Mouse (Mus musculus): Measurements from ENCODE around the gene Trp53i11. TPM values are rescaled to one million over a fixed set of nuclear protein-coding genes. Genes with fewer than 3 reads are reported as not detected.

Trp53i11 gene
- polyA plus RNA-seq, 1 experiment from 2014 or later, result 58.9 TPM

GRCm38 (mm10) chr2:93227713-93228479 lies 40.5 kb downstream of the Trp53i11 start:
- no peak overlapping the region for H3K4me2 ChIP-seq (ENCODE audit: low read length)
- no peaks in the 10 kb centered on the region for H3K27me3 ChIP-seq (replicated peaks; ENCODE audit: control insufficient read depth, insufficient read depth, low read length)
- DNase-seq (ENCODE audit: low spot score) (no peak), ATAC-seq (replicated peaks; ENCODE audit: low FRiP score, low TSS enrichment, low read depth) (no peak)
- no peak overlapping the region for H3K9ac ChIP-seq (ENCODE audit: low read length)
- no peak overlapping the region for H3K4me3 ChIP-seq (ENCODE audit: low read depth, low read length)
- H3K36me3 ChIP-seq (ENCODE audit: control insufficient read depth, insufficient read depth, low read length), result no peaks in the 10 kb centered on the region
- H3K9me3 ChIP-seq (ENCODE audit: control insufficient read depth, low read length), result no peaks in the 10 kb centered on the region
- WGBS, result 52% methylated on average over 9 of the region's 9 CpGs
- no peak overlapping the region for H3K27ac ChIP-seq (ENCODE audit: low read depth)
- peaks cover 11% of the 10 kb centered on the region for H3K4me1 ChIP-seq (replicated peaks; ENCODE audit: control insufficient read depth, insufficient read depth, low read length)

- no peak for ATAC-seq (replicated peaks; ENCODE audit: low FRiP score, low TSS enrichment, low read depth)
- Histone ChIP-seq H3K9ac (ENCODE audit: low read length) (no peak overlapping the region), H3K9me3 (ENCODE audit: control insufficient read depth, low read length) (no peaks in the 10 kb centered on the region), H3K27me3 (replicated peaks; ENCODE audit: control insufficient read depth, insufficient read depth, low read length) (no peaks in the 10 kb centered on the region), H3K27ac (ENCODE audit: low read depth) (no peak overlapping the region), H3K4me1 (replicated peaks; ENCODE audit: control insufficient read depth, insufficient read depth, low read length) (peaks cover 11% of the 10 kb centered on the region), H3K36me3 (ENCODE audit: control insufficient read depth, insufficient read depth, low read length) (no peaks in the 10 kb centered on the region), H3K4me2 (ENCODE audit: low read length) (no peak overlapping the region), H3K4me3 (ENCODE audit: low read depth, low read length) (no peak overlapping the region)
- 24% methylated on average over 5 of the region's 5 CpGs for WGBS
- DNase-seq (ENCODE audit: low spot score), result no peak
These were observed 41.1 kb downstream of the Trp53i11 start for GRCm38 (mm10) chr2:93228480-93228824.

- 71% methylated on average over 1 of the region's 1 CpGs for WGBS
- Histone ChIP-seq H3K4me2 (ENCODE audit: low read length) (no peak overlapping the region), H3K9ac (ENCODE audit: low read length) (no peak overlapping the region), H3K4me1 (replicated peaks; ENCODE audit: control insufficient read depth, insufficient read depth, low read length) (peaks cover 8% of the 10 kb centered on the region), H3K9me3 (ENCODE audit: control insufficient read depth, low read length) (no peaks in the 10 kb centered on the region), H3K27ac (ENCODE audit: low read depth) (no peak overlapping the region), H3K36me3 (ENCODE audit: control insufficient read depth, insufficient read depth, low read length) (no peaks in the 10 kb centered on the region; the same call in 1 of the 2 replicates), H3K27me3 (replicated peaks; ENCODE audit: control insufficient read depth, insufficient read depth, low read length) (no peaks in the 10 kb centered on the region), H3K4me3 (ENCODE audit: low read depth, low read length) (no peak overlapping the region)
- DNase-seq (ENCODE audit: low spot score), result no peak
- no peak for ATAC-seq (replicated peaks; ENCODE audit: low FRiP score, low TSS enrichment, low read depth)
These were observed 44.8 kb downstream of the Trp53i11 start for GRCm38 (mm10) chr2:93232141-93232540.

GRCm38 (mm10) chr2:93237055-93237454 lies 49.7 kb downstream of the Trp53i11 start:
- no peak overlapping the region for H3K4me3 ChIP-seq (ENCODE audit: low read depth, low read length)
- DNase-seq (ENCODE audit: low spot score) (no peak), ATAC-seq (replicated peaks; ENCODE audit: low FRiP score, low TSS enrichment, low read depth) (no peak)
- H3K4me1 ChIP-seq (replicated peaks; ENCODE audit: control insufficient read depth, insufficient read depth, low read length), result peaks cover 6% of the 10 kb centered on the region; the same call in 1 of the 2 replicates
- H3K4me2 ChIP-seq (ENCODE audit: low read length), result no peak overlapping the region
- no peaks in the 10 kb centered on the region for H3K27me3 ChIP-seq (replicated peaks; ENCODE audit: control insufficient read depth, insufficient read depth, low read length)
- 73% methylated on average over 1 of the region's 1 CpGs for WGBS
- H3K36me3 ChIP-seq (ENCODE audit: control insufficient read depth, insufficient read depth, low read length), result no peaks in the 10 kb centered on the region; the same call in 1 of the 2 replicates
- H3K27ac ChIP-seq (ENCODE audit: low read depth), result no peak overlapping the region
- no peaks in the 10 kb centered on the region for H3K9me3 ChIP-seq (ENCODE audit: control insufficient read depth, low read length)
- H3K9ac ChIP-seq (ENCODE audit: low read length), result no peak overlapping the region

DNA sequence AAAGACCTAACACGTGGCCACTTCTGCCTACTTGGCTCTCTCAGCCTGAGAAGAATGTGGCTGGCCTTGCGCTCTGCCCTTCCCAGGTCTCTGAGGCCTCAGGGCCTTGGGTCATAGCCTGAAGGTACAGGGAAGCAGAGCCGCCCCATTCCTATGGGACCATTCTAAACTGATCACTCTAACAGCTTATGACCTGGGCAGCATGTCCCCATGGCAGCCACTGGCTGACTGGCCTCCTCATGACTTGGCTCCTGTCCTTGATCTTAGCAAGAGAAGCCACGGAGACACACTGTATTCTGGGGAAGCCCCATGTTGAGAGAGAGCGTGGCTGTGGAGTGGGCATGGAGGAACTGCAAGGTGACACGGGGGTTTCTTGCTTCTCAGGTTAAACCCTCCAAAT lies 51.5 kb downstream of the Trp53i11 start:
- 83% methylated on average over 6 of the region's 6 CpGs for WGBS

DNA sequence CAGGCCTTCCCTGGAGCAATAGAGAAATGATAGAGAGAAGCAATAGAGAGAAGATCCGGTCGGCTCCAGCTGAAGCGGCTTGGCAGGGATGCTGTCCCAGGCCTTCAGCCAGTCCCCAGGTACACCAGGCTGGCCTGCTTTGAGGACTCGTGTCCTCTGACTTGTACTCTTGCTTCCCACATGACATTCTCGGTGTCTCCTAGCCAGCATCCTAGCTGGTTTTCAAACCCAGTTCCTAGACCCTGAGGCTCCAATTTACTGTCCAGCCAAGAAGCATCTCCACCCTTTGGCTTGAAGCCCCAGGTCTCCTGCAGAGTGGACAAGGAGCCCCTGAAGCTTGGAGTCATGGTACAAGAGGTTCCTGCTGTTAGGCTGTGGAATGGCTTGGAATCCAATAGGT lies 54.8 kb downstream of the Trp53i11 start:
- H3K27ac ChIP-seq (ENCODE audit: low read depth), result no peak overlapping the region
- H3K36me3 ChIP-seq (ENCODE audit: control insufficient read depth, insufficient read depth, low read length), result no peaks in the 10 kb centered on the region
- 0 out of 2 replicates have a peak, but pooled peaks cover 2% of the 10 kb centered on the region for H3K4me1 ChIP-seq (replicated peaks; ENCODE audit: control insufficient read depth, insufficient read depth, low read length)
- ATAC-seq (replicated peaks; ENCODE audit: low FRiP score, low TSS enrichment, low read depth), result no peak
- H3K9ac ChIP-seq (ENCODE audit: low read length), result no peak overlapping the region
- no peaks in the 10 kb centered on the region for H3K27me3 ChIP-seq (replicated peaks; ENCODE audit: control insufficient read depth, insufficient read depth, low read length)
- no peak for DNase-seq (ENCODE audit: low spot score)
- H3K4me3 ChIP-seq (ENCODE audit: low read depth, low read length), result no peak overlapping the region
- H3K4me2 ChIP-seq (ENCODE audit: low read length), result no peak overlapping the region
- H3K9me3 ChIP-seq (ENCODE audit: control insufficient read depth, low read length), result no peaks in the 10 kb centered on the region
- WGBS, result 91% methylated on average over 5 of the region's 5 CpGs

More for the DNA sequence above, 51.5 kb downstream of the Trp53i11 start:
- H3K27me3 ChIP-seq (replicated peaks; ENCODE audit: control insufficient read depth, insufficient read depth, low read length), result no peaks in the 10 kb centered on the region
- no peak overlapping the region for H3K4me2 ChIP-seq (ENCODE audit: low read length)
- H3K9me3 ChIP-seq (ENCODE audit: control insufficient read depth, low read length), result no peaks in the 10 kb centered on the region
- no peaks in the 10 kb centered on the region; the same call in 1 of the 2 replicates for H3K36me3 ChIP-seq (ENCODE audit: control insufficient read depth, insufficient read depth, low read length)
- DNase-seq (ENCODE audit: low spot score) (no peak), ATAC-seq (replicated peaks; ENCODE audit: low FRiP score, low TSS enrichment, low read depth) (no peak)
- no peak overlapping the region for H3K9ac ChIP-seq (ENCODE audit: low read length)
- H3K27ac ChIP-seq (ENCODE audit: low read depth), result no peak overlapping the region
- peaks cover 6% of the 10 kb centered on the region; the same call in 1 of the 2 replicates for H3K4me1 ChIP-seq (replicated peaks; ENCODE audit: control insufficient read depth, insufficient read depth, low read length)
- H3K4me3 ChIP-seq (ENCODE audit: low read depth, low read length), result no peak overlapping the region

DNA sequence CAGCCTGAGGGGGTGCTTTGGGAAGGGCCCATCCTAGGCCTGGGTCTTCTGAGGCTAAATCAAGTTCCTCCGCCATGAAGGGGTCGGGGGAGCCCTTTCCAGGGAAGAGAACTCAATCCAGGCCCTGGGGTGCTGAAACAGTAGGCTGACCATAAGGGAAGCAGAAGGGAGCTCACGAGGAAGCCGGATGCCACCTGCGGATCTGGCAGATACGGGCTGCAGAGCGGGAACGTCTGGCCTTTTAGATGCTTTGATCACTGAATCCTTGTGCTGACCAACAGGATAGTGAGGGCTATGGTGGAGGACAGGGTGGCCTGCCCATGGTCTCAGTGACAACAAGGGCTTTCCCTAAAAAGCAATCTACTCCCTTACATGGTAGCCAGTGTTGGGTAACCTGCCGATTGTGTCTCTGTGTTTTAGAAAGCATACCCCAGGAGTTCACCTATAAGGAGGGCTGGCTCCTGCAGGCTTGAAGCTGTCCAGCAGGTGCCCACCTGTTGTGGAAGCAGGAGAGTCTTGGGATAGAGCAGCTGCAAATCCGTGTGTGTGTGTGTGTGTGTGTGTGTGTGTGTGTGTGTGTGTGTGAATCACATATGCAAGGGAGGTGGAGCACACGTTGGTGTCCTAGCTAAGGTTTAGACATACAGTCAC lies 56.2 kb downstream of the Trp53i11 start:
- no peak overlapping the region for H3K9ac ChIP-seq (ENCODE audit: low read length)
- no peaks in the 10 kb centered on the region for H3K9me3 ChIP-seq (ENCODE audit: control insufficient read depth, low read length)
- no peak for ATAC-seq (replicated peaks; ENCODE audit: low FRiP score, low TSS enrichment, low read depth)
- no peak overlapping the region for H3K4me2 ChIP-seq (ENCODE audit: low read length)
- H3K36me3 ChIP-seq (ENCODE audit: control insufficient read depth, insufficient read depth, low read length), result no peaks in the 10 kb centered on the region
- no peak overlapping the region for H3K27ac ChIP-seq (ENCODE audit: low read depth)
- 82% methylated on average over 11 of the region's 11 CpGs for WGBS
- H3K27me3 ChIP-seq (replicated peaks; ENCODE audit: control insufficient read depth, insufficient read depth, low read length), result no peaks in the 10 kb centered on the region
- no peak overlapping the region for H3K4me3 ChIP-seq (ENCODE audit: low read depth, low read length)
- no peak for DNase-seq (ENCODE audit: low spot score)
- H3K4me1 ChIP-seq (replicated peaks; ENCODE audit: control insufficient read depth, insufficient read depth, low read length), result no peaks in the 10 kb centered on the region

- Histone ChIP-seq H3K4me3 (ENCODE audit: low read depth, low read length) (no peak overlapping the region), H3K27ac (ENCODE audit: low read depth) (no peak overlapping the region), H3K36me3 (ENCODE audit: control insufficient read depth, insufficient read depth, low read length) (no peaks in the 10 kb centered on the region), H3K27me3 (replicated peaks; ENCODE audit: control insufficient read depth, insufficient read depth, low read length) (no peaks in the 10 kb centered on the region), H3K9ac (ENCODE audit: low read length) (no peak overlapping the region), H3K4me2 (ENCODE audit: low read length) (no peak overlapping the region), H3K9me3 (ENCODE audit: control insufficient read depth, low read length) (no peaks in the 10 kb centered on the region), H3K4me1 (replicated peaks; ENCODE audit: control insufficient read depth, insufficient read depth, low read length) (no peaks in the 10 kb centered on the region)
- DNase-seq (ENCODE audit: low spot score) (no peak), ATAC-seq (replicated peaks; ENCODE audit: low FRiP score, low TSS enrichment, low read depth) (no peak)
- 82% methylated on average over 8 of the region's 8 CpGs for WGBS
These were observed 56.7 kb downstream of the Trp53i11 start for GRCm38 (mm10) chr2:93244090-93244443.

DNA sequence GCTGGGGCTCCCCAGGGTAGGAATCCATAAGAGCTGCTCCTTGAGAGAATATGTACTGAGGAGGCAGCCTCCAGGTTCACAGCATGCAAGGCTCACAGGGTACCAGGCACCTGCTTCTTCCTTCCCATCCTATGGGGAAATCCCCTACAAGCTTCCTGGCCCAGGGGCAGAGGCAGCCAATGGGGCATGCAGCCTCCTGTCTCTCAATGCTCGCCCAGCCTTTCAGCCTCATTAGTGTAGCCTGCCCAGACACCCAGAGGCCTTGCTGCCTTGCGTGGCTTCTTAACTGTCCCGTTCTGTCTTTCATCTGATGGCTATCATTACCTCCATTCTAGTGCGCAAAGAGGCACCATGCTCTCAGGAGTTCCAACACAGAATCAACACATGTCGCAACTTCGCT lies 61.7 kb downstream of the Trp53i11 start:
- Histone ChIP-seq H3K4me3 (ENCODE audit: low read depth, low read length) (no peak overlapping the region), H3K9me3 (ENCODE audit: control insufficient read depth, low read length) (peaks cover 3% of the 10 kb centered on the region; the same call in 1 of the 2 replicates), H3K4me1 (replicated peaks; ENCODE audit: control insufficient read depth, insufficient read depth, low read length) (no peaks in the 10 kb centered on the region), H3K27me3 (replicated peaks; ENCODE audit: control insufficient read depth, insufficient read depth, low read length) (no peaks in the 10 kb centered on the region), H3K27ac (ENCODE audit: low read depth) (no peak overlapping the region), H3K9ac (ENCODE audit: low read length) (no peak overlapping the region), H3K4me2 (ENCODE audit: low read length) (no peak overlapping the region), H3K36me3 (ENCODE audit: control insufficient read depth, insufficient read depth, low read length) (no peaks in the 10 kb centered on the region)
- no peak for DNase-seq (ENCODE audit: low spot score)
- ATAC-seq (replicated peaks; ENCODE audit: low FRiP score, low TSS enrichment, low read depth), result no peak
- 82% methylated on average over 6 of the region's 6 CpGs for WGBS
